Mouse (Mus musculus) embryo, embryonic 10 days (tissue): ENCODE data around the gene Sept14.
"Not testable (repeated sequence)": the region's sequence is repeated elsewhere in the genome, so short reads cannot be mapped to it uniquely, and the experiment has no call there.

Source experiments
- DNase-seq: peaks from one replicate; pipeline ENCODE4 v3.0.0-alpha.2; 2015; ENCODE audit warnings: low spot score

Sept14 gene

GRCm38 (mm10) chr5:129708412-129708811 is at the start of gene Sept14:
Gene Sept14 (minus strand): TSS chr5:129708512.
- DNase-seq: no peak

- no peak for DNase-seq
These were observed 48.6 kb upstream of the Sept14 start for GRCm38 (mm10) chr5:129756886-129757285.

DNA sequence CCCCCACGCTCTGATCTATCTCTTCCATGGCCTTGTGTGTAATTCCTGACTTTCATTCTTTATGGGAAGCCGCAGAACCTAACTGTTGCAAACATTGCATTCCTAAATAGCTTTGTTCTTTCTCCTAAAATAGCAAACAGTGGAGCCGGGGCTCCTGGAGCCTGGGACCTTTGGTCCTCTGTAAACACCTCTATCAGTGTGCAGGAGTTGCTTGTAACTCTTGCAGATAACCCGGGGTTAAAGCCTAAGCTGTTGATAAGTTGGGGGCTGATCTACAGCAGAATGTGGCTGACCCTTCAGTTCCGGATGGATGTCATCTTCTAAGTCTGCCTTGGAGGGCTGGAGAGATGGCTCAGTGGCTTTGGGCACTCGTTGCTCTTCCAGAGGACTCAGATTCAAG is 35.7 kb upstream of the Sept14 start:
- no peak for DNase-seq

GRCm38 (mm10) chr5:129742903-129743488 is 34.7 kb upstream of the Sept14 start:
- DNase-seq: no peak

DNA sequence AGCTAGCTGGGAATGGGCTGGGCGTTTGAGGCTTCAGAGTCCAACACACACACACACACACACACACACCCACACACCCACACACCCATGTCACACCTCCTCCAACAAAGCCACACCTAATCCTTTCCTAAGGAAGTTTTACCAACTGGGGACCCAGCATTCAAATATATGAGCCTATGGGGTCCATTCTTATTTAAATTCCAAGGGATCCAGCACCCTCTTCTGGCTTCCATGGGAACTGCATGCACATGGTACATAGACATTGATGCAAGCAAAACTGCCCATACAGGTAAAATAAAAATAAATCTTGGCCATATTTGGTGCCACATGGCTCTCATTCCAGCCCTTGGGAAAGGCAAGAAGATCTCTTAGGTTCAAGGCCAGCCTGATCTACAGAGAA is 32.7 kb upstream of the Sept14 start:
- DNase-seq: peak; percentile 51

- no peak for DNase-seq
These were observed 22.7 kb upstream of the Sept14 start for GRCm38 (mm10) chr5:129731021-129731420.

DNA sequence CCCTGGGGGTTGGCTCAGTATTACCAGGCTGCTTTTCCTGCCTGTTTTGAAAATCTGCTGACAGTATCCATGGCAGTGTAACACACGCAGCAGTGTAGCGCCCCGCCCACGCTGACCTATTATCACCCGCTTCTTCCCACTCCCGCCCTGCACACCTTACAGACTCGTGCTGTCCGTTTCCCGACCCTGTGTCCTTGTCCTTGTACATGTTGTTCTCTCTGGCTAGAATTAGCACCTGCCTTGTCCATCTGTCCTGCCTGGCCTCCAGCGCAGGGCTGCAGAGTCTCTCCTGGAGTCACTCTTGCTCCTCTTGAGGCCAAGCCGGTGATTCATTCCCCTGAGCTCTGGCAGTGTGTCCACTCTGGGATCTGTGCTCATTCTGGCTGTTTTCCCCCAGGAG is 22.0 kb upstream of the Sept14 start:
- no peak for DNase-seq

DNA sequence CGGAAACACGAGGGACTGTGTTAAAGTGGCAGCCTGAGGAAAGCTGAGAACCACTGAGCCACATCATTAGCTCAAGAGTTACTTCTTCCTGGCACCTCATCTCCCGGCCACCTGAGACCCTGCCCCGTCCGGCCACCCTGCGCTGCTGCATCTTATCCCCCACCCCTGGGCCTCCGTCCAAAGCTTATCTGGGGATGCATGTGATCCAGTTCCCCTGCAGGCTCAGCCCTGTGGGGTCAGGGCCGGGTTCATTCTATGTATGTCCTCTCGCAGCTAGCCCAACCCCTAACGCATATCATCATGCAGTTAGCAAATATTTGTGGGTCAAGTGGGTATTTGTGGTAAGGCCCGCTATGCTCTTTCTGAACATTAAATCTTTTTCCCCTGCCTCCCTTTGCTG is 21.0 kb upstream of the Sept14 start:
- no peak for DNase-seq

DNA sequence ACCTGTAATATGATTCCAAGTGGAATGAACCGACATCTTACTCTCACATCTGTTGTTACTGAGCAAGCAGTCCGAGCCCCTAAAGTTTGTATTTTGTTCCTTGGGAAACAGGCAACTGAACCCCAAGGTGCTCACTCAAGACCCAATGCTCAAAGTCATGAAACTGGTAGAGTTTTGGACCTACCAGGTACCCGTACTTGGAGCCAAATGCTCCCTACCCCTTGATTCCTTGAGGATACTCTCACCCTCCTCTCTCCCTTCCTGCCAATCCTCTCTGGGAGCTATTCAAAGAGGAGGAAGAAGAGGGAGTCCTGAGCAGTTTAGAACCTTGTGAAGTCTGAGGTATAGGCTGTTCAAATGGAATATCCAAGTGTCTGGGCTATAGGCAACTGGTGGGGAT is 18.5 kb upstream of the Sept14 start:
- no peak for DNase-seq

GRCm38 (mm10) chr5:129725774-129726392 is 17.6 kb upstream of the Sept14 start:
- peak; percentile 21 for DNase-seq

GRCm38 (mm10) chr5:129724834-129725773 is 16.8 kb upstream of the Sept14 start, which contains the start of gene Nipsnap2:
Gene Nipsnap2 (plus strand): TSS chr5:129725063.
- peak; percentile 89 for DNase-seq

GRCm38 (mm10) chr5:129724268-129724667 is 16.0 kb upstream of the Sept14 start:
- DNase-seq: no peak

DNA sequence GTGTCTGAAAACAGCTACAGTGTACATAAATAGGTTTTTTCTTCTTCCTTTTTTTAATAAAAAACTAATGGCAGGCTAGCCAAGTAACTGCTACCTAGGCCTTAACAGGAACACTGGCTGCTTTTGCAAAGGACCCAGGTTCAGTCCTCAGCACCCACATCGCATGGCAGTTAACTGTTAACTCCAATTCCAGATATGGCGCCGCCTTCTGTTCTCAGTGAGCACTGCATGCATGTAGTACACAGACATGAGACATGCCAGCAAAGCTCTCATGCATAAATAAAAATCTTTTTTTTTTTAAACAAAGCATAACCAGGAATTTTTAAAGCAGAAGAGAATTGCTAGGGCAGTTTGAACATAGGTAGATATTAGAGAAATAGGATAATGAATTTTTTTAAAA is 11.9 kb upstream of the Sept14 start:
- no peak for DNase-seq

DNA sequence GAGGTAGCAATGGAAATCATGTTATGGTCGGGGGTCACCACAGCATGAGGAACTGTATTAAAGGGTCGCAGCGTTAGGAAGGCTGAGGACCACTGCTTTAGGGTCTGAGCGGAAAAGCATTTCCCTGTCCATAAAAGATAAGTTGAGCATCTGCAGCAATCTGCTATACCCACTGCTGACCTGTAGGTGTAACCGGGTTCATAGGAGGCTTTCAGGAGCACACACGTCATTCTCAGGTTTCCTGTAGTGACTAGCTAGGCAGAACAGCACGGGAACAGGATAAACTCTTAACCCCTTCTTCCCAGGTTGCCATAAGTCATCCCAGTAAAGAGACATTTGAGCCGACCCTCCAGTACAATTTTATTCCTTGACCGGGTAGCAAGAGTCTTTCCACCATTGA is 8.7 kb upstream of the Sept14 start:
- DNase-seq: no peak

GRCm38 (mm10) chr5:129715326-129715861 is 7.1 kb upstream of the Sept14 start, which contains the start of gene Mrps17:
Gene Mrps17 (plus strand): TSS chr5:129715497.
- DNase-seq: peak; percentile 98

GRCm38 (mm10) chr5:129703368-129703767 is 4.9 kb downstream of the Sept14 start:
- DNase-seq: no peak

DNA sequence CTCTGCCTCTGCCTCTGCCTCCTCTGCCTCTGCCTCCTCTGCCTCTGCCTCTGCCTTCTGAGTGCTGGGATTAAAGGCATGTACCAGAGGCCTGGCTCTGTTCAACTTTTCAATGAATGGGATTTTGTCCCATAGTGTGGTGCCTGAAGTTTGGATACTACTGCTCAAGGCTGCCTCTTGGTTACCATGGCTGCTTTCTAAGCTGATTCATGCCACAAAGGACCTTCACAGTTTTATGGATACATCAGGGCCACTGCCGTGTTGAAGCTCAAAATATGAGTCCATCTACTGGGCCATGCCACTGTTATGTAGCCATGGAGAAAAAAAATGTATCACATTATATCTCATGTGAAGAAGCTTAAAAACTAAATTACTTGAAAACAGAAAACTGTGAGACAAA is 6.6 kb downstream of the Sept14 start:
- DNase-seq: no peak

DNA sequence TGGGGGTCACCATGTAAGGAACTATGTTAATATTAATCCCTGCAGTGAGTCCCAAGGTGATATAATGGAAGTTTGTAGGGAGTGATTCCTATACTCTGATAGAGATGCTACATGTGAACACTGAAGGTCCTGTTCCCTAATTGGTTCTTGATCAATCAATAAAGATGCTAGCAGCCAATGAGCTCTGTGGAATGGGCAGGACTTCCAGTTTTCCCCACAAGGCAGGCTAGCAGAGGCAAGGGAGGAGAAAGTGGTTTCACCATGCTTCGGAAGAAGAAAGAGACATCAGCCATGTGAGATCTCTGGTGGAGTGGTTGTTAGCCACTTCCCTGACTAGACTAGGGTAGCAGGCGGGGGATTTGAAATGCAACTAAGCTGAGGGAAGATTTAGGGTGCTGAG is 7.8 kb downstream of the Sept14 start:
- DNase-seq: peak; percentile 17

GRCm38 (mm10) chr5:129690528-129690927 is 17.8 kb downstream of the Sept14 start:
- no peak for DNase-seq

DNA sequence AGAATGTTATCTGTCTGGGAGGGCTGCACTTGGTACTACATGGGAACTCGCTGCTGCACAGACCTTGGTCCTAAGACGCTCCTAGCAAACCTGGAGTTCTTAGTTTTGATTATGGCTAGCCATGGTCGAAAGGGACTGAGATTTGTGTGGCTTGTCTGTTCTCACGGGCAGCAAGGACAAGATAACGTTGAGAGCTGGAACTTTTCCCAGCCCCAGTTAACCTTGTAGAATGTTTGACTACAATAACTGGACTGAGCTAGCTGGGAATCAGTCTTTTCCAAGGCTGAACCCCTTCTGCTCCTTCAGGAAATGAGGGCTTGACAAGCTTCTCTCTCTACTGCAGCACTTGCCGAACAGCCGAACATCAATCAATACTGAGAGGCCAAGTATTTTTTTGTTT is 20.7 kb downstream of the Sept14 start:
- no peak for DNase-seq

DNA sequence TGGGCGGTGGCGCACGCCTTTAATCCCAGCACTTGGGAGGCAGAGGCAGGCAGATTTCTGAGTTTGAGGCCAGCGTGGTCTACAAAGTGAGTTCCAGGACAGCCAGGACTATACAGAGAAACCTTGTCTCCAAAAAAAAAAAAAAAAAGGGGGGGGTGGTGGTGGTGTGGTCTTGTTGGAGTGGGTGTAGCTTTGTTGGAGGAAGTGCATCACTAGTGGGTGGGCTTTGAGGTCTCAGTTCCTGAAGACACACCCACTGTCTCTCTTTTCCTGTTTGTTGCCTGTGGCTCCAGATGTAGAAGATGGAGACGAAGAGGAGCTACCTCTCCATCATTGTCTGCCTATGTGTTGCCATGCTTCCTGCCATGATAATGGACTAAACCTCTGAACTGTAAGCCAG is 23.2 kb downstream of the Sept14 start:
- DNase-seq: not testable (repeated sequence)

DNA sequence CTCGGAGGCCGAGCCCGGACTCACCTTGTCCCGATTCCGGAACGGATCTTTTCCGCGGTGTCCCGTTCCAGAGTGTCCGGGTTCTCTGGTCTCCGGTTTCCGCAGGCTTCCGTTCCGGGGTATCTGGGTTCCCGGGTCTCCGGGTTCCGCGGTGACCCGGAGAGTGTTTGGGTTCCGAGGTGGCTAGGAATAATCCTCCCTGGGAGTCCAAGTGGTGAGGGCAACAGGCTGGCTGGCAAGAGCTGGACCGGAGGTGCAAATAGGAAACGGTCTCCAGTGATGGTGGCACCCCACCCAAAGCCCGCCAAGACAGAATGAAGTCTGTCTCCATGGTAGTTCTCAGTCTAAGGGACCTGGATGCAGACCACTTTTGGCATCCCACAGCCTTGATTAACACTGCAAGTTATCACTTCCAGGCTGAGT is 38.3 kb downstream of the Sept14 start, which contains the start of gene Zfp11:
Gene Zfp11 (minus strand): TSS at position 64 of the 423 bp plus-strand sequence.
- peak; percentile 76 for DNase-seq
